Mouse (Mus musculus) forebrain, embryonic 15.5 days (tissue): Measurements from ENCODE around the gene A230050P20Rik. TPM values are rescaled to one million over a fixed set of nuclear protein-coding genes. Genes with fewer than 3 reads are reported as not detected.

Experiments used
- ATAC-seq: fragments of 200-750 bp; cut with Nextera tagmentation; replicated peaks from 2 replicates; pipeline ENCODE4 v1.8.0; 2017; ENCODE audit warnings: mild to moderate bottlenecking, moderate TSS enrichment, moderate library complexity
- H3K27ac ChIP-seq: fragments of 300-500 bp; sonication (generic); replicated peaks from 2 replicates; pipeline ENCODE4 v1.5.1; 2015; ENCODE audit warnings: mild to moderate bottlenecking, inconsistent platforms
- H3K27me3 ChIP-seq: fragments of 300-500 bp; sonication (generic); 2 replicates; pipeline ENCODE4 v1.6.1; 2015; ENCODE audit warnings: inconsistent platforms
- H3K36me3 ChIP-seq: fragments of 300-500 bp; sonication (generic); 2 replicates; pipeline ENCODE4 v1.6.1; 2015; ENCODE audit warnings: mild to moderate bottlenecking, inconsistent platforms
- H3K4me1 ChIP-seq: fragments of 300-500 bp; sonication (generic); 2 replicates; pipeline ENCODE4 v1.6.1; 2015; ENCODE audit warnings: inconsistent platforms
- H3K4me2 ChIP-seq: fragments of 300-500 bp; sonication (generic); replicated peaks from 2 replicates; pipeline ENCODE4 v1.6.1; 2015; ENCODE audit warnings: mild to moderate bottlenecking, inconsistent platforms
- H3K4me3 ChIP-seq: fragments of 300-500 bp; sonication (generic); 2 replicates; pipeline ENCODE4 v1.5.1; 2015; ENCODE audit warnings: mild to moderate bottlenecking, inconsistent platforms
- H3K9ac ChIP-seq: fragments of 300-500 bp; sonication (generic); replicated peaks from 2 replicates; pipeline ENCODE4 v1.6.1; 2015; ENCODE audit warnings: mild to moderate bottlenecking, inconsistent platforms
- H3K9me3 ChIP-seq: fragments of 300-500 bp; sonication (generic); 2 replicates; pipeline ENCODE4 v1.6.1; 2016; ENCODE audit warnings: inconsistent platforms
- WGBS: fragments of 180-500 bp; shearing (Covaris S2); methylation state at CpG from one replicate; pipeline ENCODE4 v1.1.7; 2015; ENCODE audit warnings: mixed read lengths; 5-methylcytosine and 5-hydroxymethylcytosine counted together
- microRNA-seq: library from miRNA; unstranded; fragments of <30 nt; microRNA quantifications from one replicate; pipeline ENCODE4, GENCODE M21; 2016
- polyA plus RNA-seq: library from polyadenylated mRNA; unstranded; fragments of >200 nt; fragmentation: Nextera tagmentation; extraction: Ambion mirVana; gene quantifications from 2 replicates; pipeline ENCODE4 v1.2.1, GENCODE M21; 2015

The A230050P20Rik gene
- polyA plus RNA-seq, 1 experiment from 2014 or later, result 2.9 TPM

DNA sequence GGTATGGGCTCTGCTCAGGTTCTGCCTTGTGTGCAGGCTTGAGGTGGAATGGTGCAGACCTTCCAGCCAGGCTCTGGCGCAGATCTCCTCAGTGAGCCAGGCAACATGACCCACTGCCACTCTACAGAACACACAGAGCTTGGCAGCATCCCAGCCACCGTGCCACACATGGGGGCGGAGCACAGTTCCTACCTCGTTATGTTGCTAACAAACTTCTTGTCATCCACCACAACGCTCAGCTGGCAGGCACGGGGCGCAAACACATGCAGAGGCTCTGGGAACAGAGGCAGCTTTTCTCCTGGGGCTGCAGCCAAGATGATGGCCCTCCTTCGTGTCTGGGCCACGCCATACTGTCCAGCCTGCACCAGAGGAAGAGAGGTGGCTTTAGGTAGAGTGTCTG, 41.5 kb downstream of the A230050P20Rik start:
- no peak for ATAC-seq
- 72% methylated on average over 9 of the region's 9 CpGs for WGBS

DNA sequence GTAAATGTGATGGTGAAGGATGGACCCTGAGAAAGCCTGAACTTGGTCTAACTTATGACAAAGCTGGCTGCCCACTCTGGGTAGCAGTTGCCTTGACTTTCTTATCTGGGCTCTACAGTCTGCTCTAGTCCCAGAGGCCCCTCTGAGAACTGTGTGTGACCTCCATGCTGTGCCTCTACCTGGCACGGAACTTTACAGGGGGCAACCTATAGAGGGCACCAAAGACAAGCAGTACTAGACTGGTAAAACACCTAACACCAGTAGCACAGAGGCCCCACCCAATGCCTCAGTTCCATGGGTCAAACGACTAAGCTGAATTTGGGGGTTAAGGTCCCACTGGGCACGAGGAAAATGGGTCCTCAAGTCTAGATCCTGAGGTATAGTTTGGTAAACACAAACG, 47.7 kb downstream of the A230050P20Rik start:
- 84% methylated on average over 4 of the region's 4 CpGs for whole genome bisulfite sequencing
- Histone ChIP-seq H3K4me2 (no peak overlapping the region), H3K27me3 (no peaks in the 10 kb centered on the region), H3K4me1 (no peaks in the 10 kb centered on the region), H3K4me3 (no peak overlapping the region), H3K36me3 (peaks cover 100% of the 10 kb centered on the region), H3K9ac (no peak overlapping the region), H3K27ac (no peak overlapping the region), H3K9me3 (no peaks in the 10 kb centered on the region)
- ATAC-seq, result no peak

More for the DNA sequence above, 41.5 kb downstream of the A230050P20Rik start:
- H3K9ac ChIP-seq, result no peak overlapping the region
- H3K27me3 ChIP-seq, result no peaks in the 10 kb centered on the region
- H3K9me3 ChIP-seq, result no peaks in the 10 kb centered on the region
- H3K27ac ChIP-seq, result no peak overlapping the region
- H3K4me2 ChIP-seq, result no peak overlapping the region
- no peaks in the 10 kb centered on the region for H3K4me1 ChIP-seq
- no peak overlapping the region for H3K4me3 ChIP-seq
- peaks cover 95% of the 10 kb centered on the region for H3K36me3 ChIP-seq

GRCm38 (mm10) chr9:20923258-20923657, 54.8 kb downstream of the A230050P20Rik start:
- 94% methylated on average over 3 of the region's 3 CpGs for WGBS
- Histone ChIP-seq H3K27ac (no peak overlapping the region), H3K4me2 (no peak overlapping the region), H3K27me3 (no peaks in the 10 kb centered on the region), H3K36me3 (peaks cover 99% of the 10 kb centered on the region), H3K4me3 (no peak overlapping the region), H3K9me3 (no peaks in the 10 kb centered on the region), H3K9ac (no peak overlapping the region), H3K4me1 (no peaks in the 10 kb centered on the region)
- no peak for ATAC-seq

Small RNA genes lying within 50 kb of the gene (microRNA-seq; reads per million reads assigned to microRNA genes)
- not detected for gene Mir7081

Other genes starting within 250 kb of the A230050P20Rik start
- gene Ubl5, start 225.8 kb upstream of the A230050P20Rik start, polyA plus RNA-seq, result 510 and 551 TPM in 2 replicates
- gene Fbxl12, start 223.9 kb upstream of the A230050P20Rik start, polyA plus RNA-seq, result 16.3 and 16.4 TPM in 2 replicates
- gene Pin1, start 216.5 kb upstream of the A230050P20Rik start, polyA plus RNA-seq, result 62.4 and 64.9 TPM in 2 replicates
- 121 and 123 TPM in 2 replicates for gene Olfm2, start 122.3 kb upstream of the A230050P20Rik start, polyA plus RNA-seq
- gene Col5a3, start 53.6 kb upstream of the A230050P20Rik start, polyA plus RNA-seq, result 0.23 and 0.45 TPM in 2 replicates
- gene Rdh8, start 50.1 kb upstream of the A230050P20Rik start, polyA plus RNA-seq, result not detected in 2 replicates
- gene Angptl6, start 11.1 kb downstream of the A230050P20Rik start, polyA plus RNA-seq, result 15.4 and 15.6 TPM in 2 replicates
- 57.1 and 59.0 TPM in 2 replicates for gene Ppan, start 19.5 kb downstream of the A230050P20Rik start, polyA plus RNA-seq
- gene Eif3g, start 30.0 kb downstream of the A230050P20Rik start, polyA plus RNA-seq, result 267 and 288 TPM in 2 replicates
- gene Dnmt1, start 91.2 kb downstream of the A230050P20Rik start, polyA plus RNA-seq, result 80.0 and 84.6 TPM in 2 replicates
- gene S1pr2, start 108.1 kb downstream of the A230050P20Rik start, polyA plus RNA-seq, result 6.9 and 7.5 TPM in 2 replicates
- 112 and 115 TPM in 2 replicates for gene Mrpl4, start 134.1 kb downstream of the A230050P20Rik start, polyA plus RNA-seq
- 2.8 and 3.0 TPM in 2 replicates for gene Icam1, start 147.3 kb downstream of the A230050P20Rik start, polyA plus RNA-seq
- 0.25 TPM in 1 of 2 replicates, not detected in the other for gene Icam4, start 160.7 kb downstream of the A230050P20Rik start, polyA plus RNA-seq
- gene Icam5, start 163.4 kb downstream of the A230050P20Rik start, polyA plus RNA-seq, result 1.5 and 2.2 TPM in 2 replicates
- 0.37 and 2.2 TPM in 2 replicates for gene Zglp1, start 198.5 kb downstream of the A230050P20Rik start, polyA plus RNA-seq
- 1.3 TPM in 2 replicates for gene Gm49373, start 204.5 kb downstream of the A230050P20Rik start, polyA plus RNA-seq
- 52.2 and 58.9 TPM in 2 replicates for gene Fdx1l, start 205.0 kb downstream of the A230050P20Rik start, polyA plus RNA-seq
- 1.0 and 1.3 TPM in 2 replicates for gene Gm38431, start 223.4 kb downstream of the A230050P20Rik start, polyA plus RNA-seq
- 36.8 and 42.0 TPM in 2 replicates for gene Raver1, start 223.4 kb downstream of the A230050P20Rik start, polyA plus RNA-seq